ENCODE assay signal across 8 mouse cellular contexts in genomic region chr5:53588421-53589171, GRCm38 (mm10).
DNase-seq lines count a peak whose midpoint lies in the region; ATAC-seq and TF ChIP-seq lines count a peak whose summit lies in the region.

No protein-coding gene starts in this region.

- H3K36me3 ChIP-seq in embryonic facial prominence, embryonic 13.5 days: no peaks in the 10 kb centered on the region
- no peaks in the 10 kb centered on the region for H3K36me3 ChIP-seq in hindbrain, embryonic 15.5 days
- no peaks in the 10 kb centered on the region for H3K36me3 ChIP-seq in lung, postnatal 0 days (ENCODE audit: insufficient read depth, low read length)

- H3K27ac ChIP-seq in embryonic facial prominence, embryonic 13.5 days: peak overlapping the region; percentile 73
- H3K27ac ChIP-seq in hindbrain, embryonic 15.5 days (replicated peaks): peak overlapping the region; percentile 94
- peak overlapping the region; percentile 99 for H3K27ac ChIP-seq in lung, postnatal 0 days (ENCODE audit: low read length)
- H3K27ac ChIP-seq in olfactory bulb, adult 2 months (ENCODE audit: insufficient read depth, low read depth, low read length): peak overlapping the region; percentile 52; the same call in 1 of the 2 replicates

- ATAC-seq in embryonic facial prominence, embryonic 13.5 days (ENCODE audit: insufficient number of reproducible peaks, insufficient read depth, low FRiP score, low TSS enrichment, low read depth): peak; percentile 11
- peak; percentile 37 for ATAC-seq in hindbrain, embryonic 15.5 days (ENCODE audit: low FRiP score, low read depth)
- ATAC-seq in lung, postnatal 0 days: peak; percentile 56

- no peak for TF ChIP-seq POLR2A in olfactory bulb, adult 2 months (IDR thresholded peaks at IDR 0.05; ENCODE audit: insufficient read depth, low read depth, low read length)

- no peaks in the 10 kb centered on the region for H3K9me3 ChIP-seq in embryonic facial prominence, embryonic 13.5 days
- H3K9me3 ChIP-seq in hindbrain, embryonic 15.5 days: no peaks in the 10 kb centered on the region
- no peaks in the 10 kb centered on the region for H3K9me3 ChIP-seq in lung, postnatal 0 days (ENCODE audit: low read length)

- 2% methylated on average over 33 of the region's 34 CpGs for WGBS in embryonic facial prominence, embryonic 13.5 days
- WGBS in hindbrain, embryonic 15.5 days: 1% methylated on average over 34 of the region's 34 CpGs
- WGBS in lung, postnatal 0 days: 2% methylated on average over 32 of the region's 34 CpGs
- 2% methylated on average over 34 of the region's 34 CpGs for WGBS in olfactory bulb, adult 2 months

- H3K4me2 ChIP-seq in embryonic facial prominence, embryonic 13.5 days: peak overlapping the region; percentile 73
- H3K4me2 ChIP-seq in hindbrain, embryonic 15.5 days: peak overlapping the region; percentile 83
- H3K4me2 ChIP-seq in lung, postnatal 0 days (replicated peaks; ENCODE audit: low read depth, low read length): peak overlapping the region; percentile 97

- peak overlapping the region; percentile 98 for H3K9ac ChIP-seq in embryonic facial prominence, embryonic 13.5 days
- peak overlapping the region; percentile 89 for H3K9ac ChIP-seq in hindbrain, embryonic 15.5 days
- peak overlapping the region; percentile 39 for H3K9ac ChIP-seq in lung, postnatal 0 days (replicated peaks; ENCODE audit: low read depth)

- H3K27me3 ChIP-seq in embryonic facial prominence, embryonic 13.5 days: no peaks in the 10 kb centered on the region
- 0 out of 2 replicates have a peak, but pooled peaks cover 3% of the 10 kb centered on the region for H3K27me3 ChIP-seq in hindbrain, embryonic 15.5 days
- H3K27me3 ChIP-seq in lung, postnatal 0 days (replicated peaks; ENCODE audit: insufficient read depth, low read length): no peaks in the 10 kb centered on the region

- DNase-seq in right cerebral cortex, adult 2 months (ENCODE audit: low spot score in 2 of 2): peak; percentile 22 to 78
- DNase-seq in right cerebral cortex, postnatal 4 days: no peak
- DNase-seq in adrenal gland, postnatal 10 days: peak; percentile 10
- DNase-seq in lung, postnatal 0 days (ENCODE audit: low spot score): peak; percentile 88
- no peak for DNase-seq in ovary, adult 18-20 months (ENCODE audit: low spot score)

- peaks cover 22% of the 10 kb centered on the region for H3K4me1 ChIP-seq in embryonic facial prominence, embryonic 13.5 days
- H3K4me1 ChIP-seq in hindbrain, embryonic 15.5 days (replicated peaks): peaks cover 28% of the 10 kb centered on the region
- H3K4me1 ChIP-seq in lung, postnatal 0 days (ENCODE audit: insufficient read depth, low read depth, low read length): peaks cover 3% of the 10 kb centered on the region; the same call in 1 of the 2 replicates
- H3K4me1 ChIP-seq in olfactory bulb, adult 2 months (ENCODE audit: control insufficient read depth, insufficient read depth, low read length): peaks cover 5% of the 10 kb centered on the region; the same call in 1 of the 2 replicates

- TF ChIP-seq EP300 in lung, postnatal 0 days (IDR thresholded peaks at IDR 0.05): peak; percentile 41; the same call in 1 of the 2 replicates

- no peak for TF ChIP-seq CTCF in lung, postnatal 0 days (IDR thresholded peaks at IDR 0.05)
- TF ChIP-seq CTCF in olfactory bulb, adult 2 months (IDR thresholded peaks at IDR 0.05; ENCODE audit: insufficient read depth, low read depth, low read length): no peak

- H3K4me3 ChIP-seq in embryonic facial prominence, embryonic 13.5 days: peak overlapping the region; percentile 88
- H3K4me3 ChIP-seq in hindbrain, embryonic 15.5 days: peak overlapping the region; percentile 96
- H3K4me3 ChIP-seq in lung, postnatal 0 days (ENCODE audit: low read depth, low read length): peak overlapping the region; percentile 83
- peak overlapping the region; percentile 97 for H3K4me3 ChIP-seq in olfactory bulb, adult 2 months (ENCODE audit: insufficient read depth, low read depth, low read length)

Comparison
In these comparisons a context has a peak if more than half of its experiments do, and no peak if none do; other contexts are left out.
1. DNase-seq: peak in right cerebral cortex, adult 2 months (2 of 2), adrenal gland, postnatal 10 days (single experiment) and lung, postnatal 0 days (single experiment); none in right cerebral cortex, postnatal 4 days (single experiment) and ovary, adult 18-20 months (single experiment).
2. H3K9ac ChIP-seq: peak in every context shown above with its lines; median percentile 98 in embryonic facial prominence, embryonic 13.5 days; 89 in hindbrain, embryonic 15.5 days; 39 in lung, postnatal 0 days.
3. Peak in every context shown above with its lines, with median percentiles within 50 percentile points of each other: ATAC-seq, H3K27ac ChIP-seq, H3K4me2 ChIP-seq and H3K4me3 ChIP-seq.